Comparison of ENCODE assay signal across 16 mouse cellular contexts in the genomic region with DNA sequence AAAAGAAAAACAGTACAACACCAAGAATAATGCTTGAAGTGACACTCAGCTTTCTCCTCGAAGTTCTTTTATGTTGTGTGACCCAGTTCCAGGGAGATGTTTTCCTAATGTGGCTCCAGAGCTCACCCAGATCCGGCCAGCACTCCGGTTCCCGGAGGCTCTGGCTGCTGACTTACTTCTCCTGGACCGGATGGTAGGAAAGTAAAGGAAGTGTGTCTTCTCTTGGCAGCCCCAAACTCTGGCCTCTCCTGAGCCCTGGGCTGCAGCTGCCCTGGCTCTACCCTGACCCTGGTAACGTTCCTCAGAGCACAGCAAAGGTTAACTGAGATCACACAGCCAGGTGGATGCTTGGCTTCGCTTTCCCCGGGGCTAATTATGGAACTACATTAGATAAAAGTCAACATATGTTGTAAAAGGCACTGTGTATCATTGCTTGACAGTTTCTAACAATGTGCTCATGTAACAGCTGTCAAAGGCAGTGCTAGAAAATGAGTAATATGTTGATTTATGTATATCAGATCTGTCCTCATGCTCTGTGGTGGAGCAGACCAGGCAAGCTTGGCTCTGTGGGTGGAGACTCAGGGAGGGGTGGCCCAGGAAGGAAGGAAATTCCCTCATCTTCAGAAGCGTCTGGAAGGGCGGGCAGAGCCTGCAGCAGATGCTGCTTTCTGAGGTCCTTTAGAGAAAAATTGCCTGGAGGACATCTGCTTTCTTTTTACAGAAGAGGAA. TPM values are rescaled to one million over a fixed set of nuclear protein-coding genes. Genes with fewer than 3 reads are reported as not detected.
A peak's percentile ranks its signal among the peaks of the same experiment; 100 is the strongest.
DNase-seq lines count a peak whose midpoint lies in the region; ATAC-seq lines count a peak whose summit lies in the region.
"Had no signal": no experiment of that assay in that cellular context is flagged by ENCODE, and none has a peak within 500 bp of the region (broad histone marks: within the 10 kb centered on the region; RNA-seq: fewer than 3 reads in every experiment).

No protein-coding gene starts in this region.

- no peaks in the 10 kb centered on the region for H3K27me3 ChIP-seq in midbrain, embryonic 11.5 days (ENCODE audit: control insufficient read depth, insufficient read depth, low read length)
- no peaks in the 10 kb centered on the region for H3K27me3 ChIP-seq in midbrain, embryonic 10.5 days (ENCODE audit: low read depth, poor library complexity, severe bottlenecking)
- no peaks in the 10 kb centered on the region for H3K27me3 ChIP-seq in liver, embryonic 11.5 days (replicated peaks; ENCODE audit: control insufficient read depth, insufficient read depth, low read length)

- DNase-seq in midbrain, embryonic 11.5 days (ENCODE audit: low spot score, missing footprints): peak; percentile 41
- no peak for DNase-seq in midbrain, embryonic 10.5 days (ENCODE audit: low spot score)
- DNase-seq in frontal cortex, postnatal 36 days (ENCODE audit: low spot score in 2 of 2): peak; percentile 64 to 79
- peak; percentile 23 to 85 for DNase-seq in left cerebral cortex, adult 8-10 months (ENCODE audit: low spot score in 2 of 2)
- peak; percentile 62 for DNase-seq in right cerebral cortex, postnatal 14 days
- DNase-seq in cerebellum, adult 11 months: no peak
- no peak for DNase-seq in adrenal gland, adult 8-10 months
- DNase-seq in liver, embryonic 11.5 days (ENCODE audit: low spot score): no peak
- DNase-seq: cerebellum, adult 9-11 months; gastrocnemius, postnatal 25 days; thymus, adult 2 months had no signal

- H3K4me2 ChIP-seq in midbrain, embryonic 11.5 days: no peak overlapping the region
- no peak overlapping the region for H3K4me2 ChIP-seq in liver, embryonic 11.5 days
- H3K4me2 ChIP-seq: limb, embryonic 15.5 days had no signal

- no peaks in the 10 kb centered on the region for H3K9me3 ChIP-seq in midbrain, embryonic 11.5 days (ENCODE audit: control insufficient read depth, low read length)
- H3K9me3 ChIP-seq in midbrain, embryonic 10.5 days (replicated peaks): no peaks in the 10 kb centered on the region
- H3K9me3 ChIP-seq in liver, embryonic 11.5 days (ENCODE audit: control insufficient read depth, low read length): no peaks in the 10 kb centered on the region
- H3K9me3 ChIP-seq: limb, embryonic 15.5 days had no signal

- H3K9ac ChIP-seq in midbrain, embryonic 11.5 days (ENCODE audit: low read length): no peak overlapping the region
- H3K9ac ChIP-seq in liver, embryonic 11.5 days (ENCODE audit: low read depth, low read length): no peak overlapping the region
- H3K9ac ChIP-seq: limb, embryonic 15.5 days had no signal

- ATAC-seq in midbrain, embryonic 11.5 days (ENCODE audit: low FRiP score): no peak
- ATAC-seq in liver, embryonic 11.5 days (replicated peaks; ENCODE audit: low FRiP score): no peak
- ATAC-seq: inflammation-experienced regulatory T-cells, adult 6 months had no signal

- H3K36me3 ChIP-seq in midbrain, embryonic 11.5 days (ENCODE audit: control insufficient read depth, insufficient read depth, low read length): no peaks in the 10 kb centered on the region
- no peaks in the 10 kb centered on the region for H3K36me3 ChIP-seq in midbrain, embryonic 10.5 days
- H3K36me3 ChIP-seq in liver, embryonic 11.5 days (ENCODE audit: control insufficient read depth, insufficient read depth, low read length): no peaks in the 10 kb centered on the region
- H3K36me3 ChIP-seq: limb, embryonic 15.5 days had no signal

- no peak overlapping the region for H3K27ac ChIP-seq in midbrain, embryonic 11.5 days (ENCODE audit: low read depth, low read length)
- H3K27ac ChIP-seq in midbrain, embryonic 10.5 days (replicated peaks): no peak overlapping the region
- H3K27ac ChIP-seq in liver, embryonic 11.5 days (ENCODE audit: low read depth, low read length): no peak overlapping the region
- H3K27ac ChIP-seq: limb, embryonic 15.5 days had no signal

- WGBS in midbrain, embryonic 11.5 days: 81% methylated on average over 10 of the region's 10 CpGs
- WGBS in midbrain, embryonic 10.5 days: 79% methylated on average over 10 of the region's 10 CpGs
- WGBS in liver, embryonic 11.5 days: 60% methylated on average over 10 of the region's 10 CpGs

- no peak overlapping the region for H3K4me3 ChIP-seq in midbrain, embryonic 11.5 days (ENCODE audit: low read depth, low read length)
- no peak overlapping the region for H3K4me3 ChIP-seq in midbrain, embryonic 10.5 days
- no peak overlapping the region for H3K4me3 ChIP-seq in liver, embryonic 11.5 days (ENCODE audit: low read depth, low read length)
- H3K4me3 ChIP-seq: limb, embryonic 15.5 days had no signal

- H3K4me1 ChIP-seq in midbrain, embryonic 11.5 days (ENCODE audit: control insufficient read depth, insufficient read depth, low read length): peaks cover 6% of the 10 kb centered on the region; the same call in 1 of the 2 replicates
- peaks cover 18% of the 10 kb centered on the region for H3K4me1 ChIP-seq in midbrain, embryonic 10.5 days
- no peaks in the 10 kb centered on the region for H3K4me1 ChIP-seq in liver, embryonic 11.5 days (replicated peaks; ENCODE audit: control insufficient read depth, insufficient read depth, low read length)
- H3K4me1 ChIP-seq: limb, embryonic 15.5 days had no signal

RNA-seq across cellular contexts. Expression of gene Spata19, which starts 57.5 kb away (rescaled TPM):
- not detected in 2 replicates for polyA plus RNA-seq in midbrain, embryonic 11.5 days (2014; fragmentation: Nextera tagmentation; extraction: Ambion mirVana)
- polyA plus RNA-seq in midbrain, embryonic 10.5 days (2016; fragmentation: Nextera tagmentation; extraction: Ambion mirVana): not detected in 2 replicates
- total RNA-seq in left cerebral cortex, adult 8-10 months (2022): 1 to 10 TPM in 2 of 4 experiments, under 1 TPM in 2; 0.51 to 1.9 (median 0.88) TPM
- not detected for total RNA-seq in adrenal gland, adult 8-10 months (2022)
- not detected in 2 replicates for polyA plus RNA-seq in liver, embryonic 11.5 days (2014; fragmentation: Nextera tagmentation; extraction: Ambion mirVana)
- total RNA-seq: adrenal gland, postnatal 4 days; gastrocnemius, postnatal 25 days had no signal
- polyA plus RNA-seq: heart, embryonic 14.5 days; inflammation-experienced regulatory T-cells, adult 6 months; limb, embryonic 15.5 days; lung, embryonic 16.5 days had no signal

Comparison
In these comparisons a context has a peak if more than half of its experiments do, and no peak if none do; other contexts are left out.
1. DNase-seq: peak in midbrain, embryonic 11.5 days (single experiment), frontal cortex, postnatal 36 days (2 of 2), left cerebral cortex, adult 8-10 months (2 of 2) and right cerebral cortex, postnatal 14 days (single experiment); none in midbrain, embryonic 10.5 days (single experiment), cerebellum, adult 11 months (single experiment), adrenal gland, adult 8-10 months (single experiment) and liver, embryonic 11.5 days (single experiment).